Mouse (Mus musculus): ENCODE data around the gene Chrm1.

Chrm1 gene

DNA sequence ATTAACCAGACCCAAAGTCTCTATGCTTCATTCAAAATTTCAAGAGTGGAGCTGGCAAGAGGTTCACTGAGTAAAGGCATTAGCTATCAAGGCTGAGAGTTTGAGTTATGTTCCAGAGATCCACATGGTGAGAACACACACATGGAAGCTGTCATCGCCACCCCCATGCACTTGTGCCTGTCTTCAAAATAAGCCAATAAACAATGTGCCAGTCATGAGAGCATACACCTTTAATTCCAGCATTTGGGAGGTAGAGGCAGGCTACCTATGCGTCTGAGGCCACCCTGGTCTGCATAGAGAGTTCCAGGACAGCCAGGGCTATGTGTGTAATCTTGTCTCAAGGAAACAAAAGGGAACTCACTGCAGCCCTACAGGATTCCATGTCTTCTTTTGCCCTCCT lies 20.0 kb downstream of the Chrm1 start:
- no peak for DNase-seq (ENCODE audit: low read depth, low spot score)

DNA sequence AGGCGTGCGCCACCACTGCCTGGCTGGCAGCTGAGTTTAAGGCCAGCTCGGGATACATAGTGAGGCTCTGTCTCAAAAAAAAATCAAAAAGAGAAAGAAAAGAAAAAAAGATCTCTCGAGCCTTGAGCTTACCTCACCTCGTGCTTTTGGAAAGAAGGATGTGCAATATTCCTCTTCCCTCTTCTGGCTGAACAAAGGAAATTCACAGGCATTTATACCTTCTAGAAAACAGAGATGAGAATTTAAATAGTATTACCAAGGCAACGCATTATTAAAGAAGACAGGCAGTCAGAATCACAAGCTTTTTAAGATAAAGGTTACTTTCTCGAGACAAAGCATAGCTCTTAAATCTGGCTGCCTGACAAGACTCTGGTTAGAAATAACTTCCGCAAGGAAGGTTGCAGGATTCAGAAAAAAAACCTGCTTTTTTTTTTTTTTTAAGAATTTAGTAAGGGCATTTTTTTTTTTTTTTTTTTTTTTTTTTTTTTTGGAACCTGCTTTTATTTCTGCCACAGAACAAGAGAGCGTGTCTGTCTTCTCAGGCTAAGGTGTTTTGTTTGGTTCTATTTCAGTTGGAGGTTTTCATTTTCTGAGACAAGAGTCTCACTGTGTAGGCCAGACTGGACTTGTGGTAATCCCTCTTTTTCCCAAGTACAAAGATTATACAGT lies 28.4 kb downstream of the Chrm1 start:
- peak; percentile 58 for DNase-seq (ENCODE audit: low read depth, low spot score)

DNA sequence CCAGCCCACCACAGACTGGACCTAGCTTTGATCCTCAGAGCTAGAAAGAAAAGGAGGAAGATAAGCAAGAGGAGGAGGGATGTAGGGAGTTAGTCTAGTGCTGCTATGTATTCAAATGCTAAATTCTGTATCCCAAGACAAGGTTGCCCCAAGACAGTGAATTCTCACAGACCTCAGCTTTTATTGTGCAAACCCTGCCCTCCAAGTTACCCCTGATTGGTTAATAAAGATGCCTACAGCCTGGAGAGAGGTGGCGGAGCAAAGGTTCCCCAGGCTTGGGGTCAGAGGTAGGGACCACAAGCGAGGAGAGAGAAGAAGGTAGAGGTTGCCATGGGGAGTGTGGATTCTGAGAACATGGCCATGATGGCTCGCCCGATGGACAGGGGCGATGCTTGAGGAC lies 29.2 kb downstream of the Chrm1 start:
- no peak for DNase-seq (ENCODE audit: low read depth, low spot score)

DNA sequence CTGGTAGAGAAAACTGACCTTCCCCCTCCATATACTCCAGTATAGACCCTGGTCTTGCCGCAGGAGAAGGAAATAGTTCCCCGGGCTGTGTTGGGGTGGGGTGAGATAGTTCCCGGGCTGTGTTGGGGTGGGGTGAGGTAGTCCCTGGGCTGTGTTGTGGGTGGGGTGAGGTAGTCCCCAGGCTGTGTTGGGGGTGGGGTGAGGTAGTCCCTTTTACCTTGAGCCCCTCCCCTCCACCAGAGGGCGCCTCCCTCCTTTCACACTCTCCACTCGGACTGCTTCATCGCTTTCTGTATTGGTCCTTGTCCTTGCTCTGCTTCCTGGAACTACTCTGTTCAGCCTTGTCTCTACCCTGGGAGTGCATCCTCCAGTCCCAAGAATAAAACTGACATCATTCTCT lies 31.7 kb downstream of the Chrm1 start:
- no peak for DNase-seq (ENCODE audit: low read depth, low spot score)

DNA sequence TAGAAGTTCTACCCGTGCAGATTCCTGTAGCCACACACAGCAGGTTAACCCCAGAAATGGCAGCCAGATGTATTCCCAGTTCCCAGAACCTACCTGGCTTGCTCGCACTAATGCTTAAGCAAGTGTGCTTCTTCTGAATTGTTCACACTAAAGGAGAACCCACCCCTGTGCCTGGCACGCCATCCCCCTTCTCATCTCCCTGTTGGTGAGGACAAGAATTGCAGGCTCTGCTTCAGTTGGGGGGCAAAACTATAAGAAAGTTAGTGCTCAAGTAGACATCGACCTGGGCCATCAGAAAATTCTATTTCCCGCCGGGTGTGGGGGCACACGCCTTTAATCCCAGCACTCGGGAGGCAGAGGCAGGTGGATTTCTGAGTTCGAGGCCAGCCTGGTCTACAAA lies 36.1 kb downstream of the Chrm1 start:
- no peak for DNase-seq (ENCODE audit: low read depth, low spot score)

DNA sequence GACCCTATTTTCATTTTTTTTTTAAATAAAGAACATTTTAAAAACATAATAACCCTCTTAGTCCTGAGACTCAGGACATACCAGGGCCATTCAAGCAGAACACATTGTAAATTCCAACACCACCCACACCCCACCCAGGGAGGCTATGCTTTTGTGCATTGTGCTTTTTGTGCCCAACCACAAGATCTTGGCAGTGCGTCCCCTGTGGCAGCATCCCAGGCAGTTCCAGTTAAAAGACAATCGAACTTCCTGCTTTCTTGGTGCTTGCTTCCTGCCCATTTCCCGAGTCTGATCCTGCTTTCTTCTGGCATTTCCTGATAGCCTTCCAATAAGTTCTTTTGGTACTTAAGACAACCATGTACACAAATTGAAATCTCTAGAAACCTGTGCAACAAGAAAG lies 38.9 kb downstream of the Chrm1 start:
- no peak for DNase-seq (ENCODE audit: low read depth, low spot score)

DNA sequence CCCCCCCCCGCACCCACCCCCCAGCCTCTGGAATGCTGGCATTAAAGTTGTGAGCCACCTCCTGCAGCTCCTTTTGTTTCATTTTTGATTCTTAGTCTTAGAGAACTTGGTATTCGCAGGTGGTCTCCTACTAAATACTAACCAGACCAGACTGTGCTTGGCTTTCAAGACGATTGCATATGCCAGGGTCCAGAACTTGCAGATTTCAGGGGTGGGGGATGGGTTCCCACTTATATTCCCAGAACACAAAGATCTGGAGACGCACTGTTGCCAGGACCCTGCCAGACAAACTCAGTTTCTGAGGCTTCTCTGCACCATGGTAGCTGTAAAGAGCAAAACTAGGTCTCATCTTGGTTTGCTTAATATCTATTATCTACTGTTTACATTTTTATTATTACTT lies 40.0 kb downstream of the Chrm1 start:
- DNase-seq (ENCODE audit: low read depth, low spot score) = no peak

DNA sequence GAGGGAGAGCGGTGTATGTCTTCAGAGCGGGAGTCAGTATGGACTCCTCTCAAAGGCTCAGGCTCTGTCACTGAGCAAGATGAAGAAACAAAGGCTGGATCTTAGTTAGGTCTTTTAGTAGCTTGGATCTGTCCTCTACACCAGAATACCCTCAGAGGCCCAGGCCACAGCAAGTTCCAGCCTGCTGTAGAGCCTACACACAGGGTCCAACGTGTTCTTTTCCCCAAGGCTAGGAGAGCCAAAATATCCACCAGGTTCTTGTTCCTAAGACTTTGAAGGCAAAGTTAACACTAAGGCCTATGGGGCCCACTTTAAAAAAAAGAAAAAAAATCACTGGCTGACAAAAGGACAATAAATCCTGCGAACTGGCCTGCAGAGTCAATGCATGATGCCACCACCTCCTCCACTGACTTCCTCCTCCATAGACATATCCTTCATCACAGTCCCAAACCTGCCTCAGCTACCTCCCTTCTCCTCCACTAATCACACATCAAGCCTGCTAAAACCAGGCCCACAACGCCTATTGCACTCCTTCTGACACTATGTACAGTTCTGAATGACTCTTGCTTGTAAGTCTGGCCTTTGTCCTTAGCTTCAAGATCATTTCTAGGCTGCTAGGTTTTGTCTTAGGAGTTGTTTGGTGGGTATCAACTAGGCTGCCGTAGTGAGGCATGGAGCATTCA lies 41.6 kb downstream of the Chrm1 start:
- no peak for DNase-seq (ENCODE audit: low read depth, low spot score)

DNA sequence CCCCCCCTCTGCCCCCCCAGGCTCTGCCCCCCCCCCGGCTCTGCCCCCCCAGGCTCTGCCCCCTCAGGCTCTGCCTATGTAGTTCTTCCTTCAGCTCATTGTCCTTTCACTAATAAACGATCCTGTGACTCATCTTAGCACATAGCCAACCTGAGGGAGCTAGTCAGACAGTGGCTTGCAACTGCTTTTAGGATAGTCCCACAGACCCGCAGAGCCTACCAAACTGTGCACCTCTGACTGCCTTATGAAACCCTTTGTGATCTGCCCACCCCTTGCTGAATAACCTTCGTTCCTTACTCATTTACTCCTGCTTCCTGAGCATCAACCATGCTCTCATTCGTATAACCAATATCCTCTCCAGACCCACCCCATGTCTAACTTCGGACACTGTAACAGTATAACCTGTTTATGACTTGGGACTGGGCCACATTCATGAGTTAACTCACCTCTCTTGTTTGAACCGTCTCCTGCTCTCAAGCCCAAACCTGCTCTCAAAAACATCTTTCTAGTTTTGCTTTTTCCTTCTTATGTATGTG lies 42.6 kb downstream of the Chrm1 start:
- no peak for DNase-seq (ENCODE audit: low read depth, low spot score)

DNA sequence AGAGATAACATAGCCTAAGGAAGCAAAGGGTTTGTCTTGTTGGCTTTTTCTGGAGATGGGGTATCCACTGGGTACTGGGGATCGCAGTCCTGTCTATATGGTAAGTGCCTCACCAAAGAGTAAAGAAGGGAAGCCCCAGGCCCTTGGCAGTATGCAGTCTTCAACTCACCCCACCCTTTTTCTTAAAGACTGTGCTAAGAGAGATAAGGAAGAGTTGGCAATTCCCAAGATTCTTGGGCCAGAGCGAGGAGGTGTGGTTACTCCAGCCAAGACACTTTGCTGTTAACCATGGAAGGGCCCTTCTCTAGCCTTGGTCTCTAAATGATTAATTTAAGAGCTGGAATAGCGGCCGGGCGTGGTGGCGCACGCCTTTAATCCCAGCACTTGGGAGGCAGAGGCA lies 43.3 kb downstream of the Chrm1 start:
- DNase-seq (ENCODE audit: low read depth, low spot score) = no peak

DNA sequence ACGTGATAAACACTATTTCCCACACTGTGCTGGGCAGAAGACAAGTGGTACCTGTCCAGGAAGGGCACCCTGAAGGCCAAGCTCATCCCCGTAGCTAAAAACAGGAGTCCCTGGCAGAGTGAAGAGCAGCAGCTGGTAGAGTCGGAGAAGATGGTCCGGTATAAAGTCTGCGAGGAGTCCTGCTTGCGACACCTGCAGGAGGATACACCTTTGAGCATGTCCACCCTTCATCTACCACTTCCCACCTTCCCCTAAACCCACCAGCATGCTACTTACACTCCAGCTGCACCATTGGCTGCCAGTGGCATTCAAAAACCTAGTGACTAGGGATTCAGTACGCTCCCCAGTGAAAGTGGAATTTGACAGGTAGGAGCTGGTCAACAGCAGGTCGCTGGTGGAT lies 45.4 kb downstream of the Chrm1 start:
- DNase-seq (ENCODE audit: low read depth, low spot score) = no peak

DNA sequence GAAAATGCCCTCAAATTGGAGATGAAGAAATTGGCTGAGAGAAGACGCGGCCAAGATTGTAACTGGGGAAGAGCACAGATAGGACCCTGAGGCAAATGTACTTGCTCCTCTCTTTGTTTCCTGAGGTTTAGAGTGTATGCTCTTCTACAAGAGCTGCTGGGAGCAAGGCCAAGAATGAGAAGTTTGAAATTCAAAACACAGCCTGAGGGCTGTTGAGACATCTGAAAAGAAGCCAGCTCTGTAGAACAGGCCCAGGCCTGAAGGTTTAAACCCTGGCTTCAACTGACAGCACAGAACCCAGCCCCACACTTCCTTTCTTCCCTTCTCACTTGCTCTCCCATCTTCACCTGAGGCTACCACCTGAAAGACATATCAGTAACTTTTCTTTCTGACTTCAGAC lies 46.5 kb downstream of the Chrm1 start:
- no peak for DNase-seq (ENCODE audit: low read depth, low spot score)

DNA sequence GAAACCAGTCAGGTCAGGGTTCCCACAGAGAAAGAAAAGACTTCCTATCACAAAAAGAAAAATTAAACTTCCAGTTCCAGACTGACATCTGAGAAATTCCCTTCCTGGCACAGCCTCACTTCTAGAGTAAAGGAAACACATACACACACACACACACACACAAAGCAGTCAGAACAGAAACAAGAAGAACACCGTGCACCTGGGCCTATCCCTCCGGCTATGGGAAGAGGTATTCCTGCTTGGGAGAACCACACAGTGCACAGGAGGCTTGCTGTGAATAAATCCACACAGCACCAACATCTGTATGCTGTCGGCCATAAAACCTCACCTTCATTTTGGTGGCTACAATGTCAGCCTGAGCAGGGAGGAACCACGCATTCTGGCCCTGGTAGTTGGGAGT lies 47.9 kb downstream of the Chrm1 start:
- DNase-seq (ENCODE audit: low read depth, low spot score) = no peak

DNA sequence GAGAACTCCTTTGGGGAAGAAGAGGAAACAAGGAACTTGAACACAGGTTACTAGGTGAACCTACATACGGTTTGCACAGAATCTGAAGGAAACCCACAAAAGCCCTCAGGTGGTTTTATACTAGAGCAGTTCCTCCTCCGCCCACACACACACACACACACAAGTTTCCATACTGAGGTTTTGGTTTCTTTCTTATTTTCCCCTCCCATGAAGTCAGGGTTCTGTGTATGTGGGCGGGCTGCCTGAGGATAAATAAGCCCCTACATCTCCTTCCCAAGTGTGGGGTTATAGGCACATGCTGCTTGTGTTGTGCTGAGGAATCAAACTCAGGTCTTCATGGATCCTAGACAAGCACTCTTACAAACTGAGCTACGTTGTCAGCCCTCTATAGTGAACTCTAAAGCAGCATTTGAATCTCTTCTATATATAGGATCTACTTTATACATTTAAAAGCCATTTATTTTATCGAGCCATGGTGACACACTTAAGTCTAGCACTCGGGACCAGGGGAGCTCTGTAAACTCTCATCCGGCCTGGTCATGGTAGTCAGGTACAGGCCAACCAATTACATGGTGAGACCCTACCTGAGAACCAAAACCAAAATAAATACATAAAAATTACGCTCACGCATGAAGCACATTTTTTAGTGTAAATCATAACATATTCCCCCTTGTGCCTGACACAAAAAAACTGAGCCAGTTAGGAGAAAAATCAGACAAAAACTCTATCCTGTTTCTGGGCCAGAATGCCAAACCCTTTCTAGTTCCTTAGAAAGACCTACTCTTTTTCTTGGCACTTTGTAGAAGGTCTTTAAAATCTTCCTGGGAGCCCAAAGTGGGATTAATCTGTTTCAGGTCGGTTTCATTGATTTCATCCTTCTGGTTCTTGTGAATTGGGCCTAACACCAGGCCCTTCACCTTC lies 48.6 kb downstream of the Chrm1 start:
- no peak for DNase-seq (ENCODE audit: low read depth, low spot score)

DNA sequence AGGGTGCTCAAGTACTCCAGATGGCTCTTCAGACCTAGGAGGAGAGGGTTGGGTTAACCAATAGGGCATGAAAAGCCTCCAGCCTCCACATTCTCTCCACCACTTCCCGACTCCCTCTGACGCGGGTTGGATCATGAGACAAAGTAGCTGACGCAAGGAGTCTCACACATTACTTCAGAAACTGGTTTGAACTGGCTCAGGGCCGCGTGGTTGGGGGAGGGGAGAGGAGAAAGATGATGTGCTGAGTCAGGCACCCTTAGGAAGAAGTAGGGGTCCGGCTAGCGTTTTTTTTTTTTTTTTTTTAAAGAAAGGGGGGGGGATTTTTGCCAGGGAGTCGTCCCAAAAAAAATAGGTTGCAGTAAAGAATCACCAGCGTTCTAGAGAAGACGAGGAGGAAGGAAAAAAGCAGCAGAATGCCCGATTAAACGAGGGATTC lies 49.3 kb downstream of the Chrm1 start:
- DNase-seq (ENCODE audit: low read depth, low spot score) = no peak

DNA sequence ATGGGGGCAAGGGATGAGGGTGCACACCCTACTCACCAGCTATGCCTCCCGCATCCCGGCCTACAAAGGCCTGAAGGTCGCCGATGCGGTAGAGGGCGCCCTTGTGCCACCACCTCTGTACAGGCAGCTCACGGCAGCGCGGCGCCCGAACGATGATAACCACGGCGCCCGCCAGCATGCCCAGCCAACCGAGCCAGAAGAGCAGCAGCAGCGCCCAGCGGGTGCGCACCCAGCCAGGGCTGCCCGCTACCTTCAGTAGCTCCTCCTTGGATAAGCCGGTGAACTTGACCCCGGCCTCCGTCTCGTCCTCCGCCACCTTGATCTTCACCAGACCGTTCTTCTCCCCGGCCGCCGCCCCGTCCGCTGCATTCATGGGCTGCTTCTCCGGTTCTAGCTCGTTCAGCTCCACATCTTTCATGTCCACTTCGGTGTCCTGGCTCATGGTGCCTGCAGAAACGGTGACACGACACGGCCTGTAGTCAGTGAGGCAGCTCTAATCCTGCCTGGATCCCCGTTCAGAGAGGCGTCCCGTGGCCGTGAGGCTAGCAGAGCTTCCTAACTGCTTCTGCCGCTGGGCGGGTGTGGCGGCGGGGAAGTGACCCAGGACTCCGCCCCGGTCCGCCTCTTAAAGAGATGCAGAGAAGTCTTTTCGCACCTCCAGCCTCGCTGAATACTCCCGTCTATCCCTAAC lies 49.9 kb downstream of the Chrm1 start:
- peak; percentile 79 for DNase-seq (ENCODE audit: low read depth, low spot score)

DNA sequence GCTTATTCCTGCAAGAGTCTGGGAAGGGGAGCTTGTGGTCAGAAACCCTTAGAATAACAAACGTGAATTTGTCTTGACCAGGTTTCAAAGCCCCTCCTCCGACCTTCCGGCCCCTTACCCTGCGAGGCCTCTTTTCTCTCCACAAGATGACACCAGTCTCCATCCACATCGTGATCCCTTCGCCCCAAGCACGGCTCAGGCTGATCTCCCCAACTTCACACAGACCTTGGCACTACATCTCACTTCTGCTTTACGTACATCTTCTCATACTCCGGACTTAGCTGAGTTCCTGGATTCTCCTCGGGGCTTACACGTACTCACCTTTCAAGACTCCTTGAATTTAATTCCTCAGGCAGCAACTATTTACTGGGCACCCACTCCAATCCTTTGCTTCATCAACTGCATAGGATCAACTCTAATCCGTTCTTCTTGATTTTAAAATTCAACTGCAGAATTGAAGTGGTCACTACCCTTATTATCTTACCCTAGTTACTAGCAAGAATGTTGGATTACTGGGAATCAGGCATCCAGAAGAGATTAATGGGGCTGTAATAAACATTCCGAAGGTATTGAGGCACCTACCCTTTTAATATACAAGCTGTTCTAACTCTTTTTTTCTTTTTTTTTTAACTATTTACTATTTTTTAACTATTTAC lies 50.5 kb downstream of the Chrm1 start:
- DNase-seq (ENCODE audit: low read depth, low spot score) = no peak

DNA sequence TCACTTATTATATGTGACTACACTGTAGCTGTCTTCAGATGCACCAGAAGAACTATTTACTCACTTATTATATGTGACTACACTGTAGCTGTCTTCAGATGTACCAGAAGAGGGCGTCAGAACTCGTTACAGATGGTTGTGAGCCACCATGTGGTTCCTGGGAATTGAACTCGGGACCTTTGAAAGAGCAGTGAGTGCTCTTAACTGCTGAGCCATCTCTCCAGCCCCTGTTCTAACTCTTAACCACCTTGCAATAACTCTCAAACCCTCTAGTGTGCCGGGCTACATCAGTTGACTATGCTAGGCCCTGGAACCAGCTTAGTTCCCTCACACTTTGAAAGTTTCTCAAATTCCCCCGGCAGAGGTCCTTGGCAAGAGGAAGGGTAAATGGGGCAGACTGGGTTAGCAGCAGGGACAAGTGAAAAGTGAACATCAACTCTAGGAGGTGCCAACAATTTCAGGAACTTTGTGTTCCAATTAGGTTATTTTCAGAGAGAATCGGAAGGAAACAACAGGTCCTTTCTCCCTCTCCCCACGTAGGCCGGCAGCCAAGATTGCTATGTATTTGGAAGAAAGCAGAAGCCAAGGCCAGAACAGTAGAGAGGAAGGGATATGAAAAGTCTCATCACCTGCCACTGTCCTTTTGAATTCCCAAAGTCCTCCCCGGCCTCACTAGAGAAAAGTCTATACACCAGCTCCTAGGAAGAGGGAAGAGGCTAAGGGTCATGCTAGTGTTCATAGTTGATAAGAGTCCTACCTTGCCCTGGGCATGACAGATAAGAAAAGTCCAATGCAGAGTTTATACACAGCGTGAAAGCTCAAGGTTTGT lies 51.3 kb downstream of the Chrm1 start:
- DNase-seq (ENCODE audit: low read depth, low spot score) = no peak

DNA sequence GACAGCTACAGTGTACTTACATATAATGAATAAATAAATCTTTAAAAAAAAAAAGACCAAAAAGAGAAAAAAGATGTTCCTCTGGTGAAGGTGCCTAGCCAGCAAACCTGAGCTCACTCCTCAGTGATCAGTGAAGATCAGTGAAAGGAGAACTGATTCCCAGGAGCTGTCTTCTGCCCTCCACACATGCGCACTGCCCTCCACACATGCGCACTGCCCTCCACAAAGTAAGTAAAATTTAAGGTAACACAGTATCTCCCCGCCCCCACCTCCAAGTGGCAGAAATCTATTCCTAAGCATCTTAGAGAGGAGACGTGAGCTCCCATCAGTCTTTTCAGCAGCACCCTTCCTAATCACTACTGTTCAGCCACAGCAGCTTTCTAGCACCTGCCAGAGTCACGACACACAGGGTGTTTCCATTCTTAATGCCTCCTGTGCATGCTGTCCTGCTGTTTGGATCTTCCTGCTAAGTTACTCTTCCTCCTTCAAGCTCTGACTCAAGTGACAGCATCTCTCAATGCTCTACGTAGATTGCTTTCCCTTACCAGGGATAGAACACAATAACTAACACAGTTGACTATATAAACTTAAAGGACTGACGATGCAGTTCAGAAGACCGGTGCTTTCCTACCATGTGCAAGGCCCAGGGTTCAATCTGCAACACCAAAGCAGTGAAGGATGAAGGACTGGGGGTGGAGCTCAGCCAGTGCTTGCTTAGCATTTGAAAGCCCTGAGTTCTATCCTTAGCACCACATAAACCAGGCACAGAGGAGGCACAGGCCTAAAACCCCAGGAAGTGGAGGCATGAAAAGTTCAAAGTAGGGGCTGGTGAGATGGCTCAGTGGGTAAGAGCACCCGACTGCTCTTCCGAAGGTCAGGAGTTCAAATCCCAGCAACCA lies 52.5 kb downstream of the Chrm1 start:
- DNase-seq (ENCODE audit: low read depth, low spot score) = no peak
